Mouse (Mus musculus) urinary bladder, postnatal 36 days (tissue): ENCODE data around the gene Gns.

Experiments
- DNase-seq, 2 experiments: peaks; one replicate each; pipeline ENCODE4 v3.0.0; 2022; ENCODE audit warnings: low spot score in 2 of 2, mixed read lengths in 1 of 2

Gene Gns

DNA sequence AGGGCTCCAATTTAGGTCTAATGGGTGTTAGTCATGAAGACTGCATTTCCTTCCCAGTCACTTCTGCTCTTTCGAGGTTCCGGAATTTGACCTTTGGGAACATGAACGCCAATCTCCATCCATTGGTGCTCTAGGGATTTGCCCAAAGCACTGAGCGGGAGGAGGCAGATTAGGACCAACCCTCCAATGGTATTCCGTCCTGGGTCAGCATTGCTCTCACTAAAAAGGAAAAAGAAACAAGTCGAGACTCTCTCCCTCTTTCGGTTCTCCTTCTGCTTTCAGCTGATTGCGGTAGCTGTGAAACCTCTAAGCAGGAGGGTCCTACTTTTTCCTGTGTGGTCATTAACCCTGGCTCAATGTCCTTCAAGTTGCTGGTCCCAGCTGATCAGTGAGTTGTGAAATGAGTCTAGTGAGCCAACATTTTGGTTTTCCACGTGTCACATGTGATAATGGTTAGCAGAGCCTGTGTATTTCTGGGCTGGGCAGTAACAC lies 937 bp downstream of the Gns start:
- DNase-seq, result peak in 1 of 2 experiments; percentile 36

DNA sequence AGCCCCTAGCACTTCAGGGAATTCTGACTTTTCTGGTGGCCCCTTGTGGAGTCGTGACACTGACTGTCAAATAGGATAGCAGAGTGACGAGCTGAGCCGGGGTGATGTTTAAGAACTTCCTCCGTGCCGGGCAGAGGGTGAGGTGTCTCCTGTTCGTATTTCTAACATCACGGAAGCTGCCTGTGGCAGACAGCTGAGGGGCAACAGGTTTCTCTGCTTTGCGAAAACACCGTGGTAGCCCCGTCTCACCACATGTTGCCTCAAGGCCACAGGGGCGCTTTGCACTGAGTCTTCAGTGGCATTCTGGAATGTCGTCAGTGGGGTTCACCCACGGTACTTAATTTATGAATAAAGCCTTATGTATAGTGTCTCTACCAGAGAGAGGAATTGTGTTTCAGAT lies 2.4 kb downstream of the Gns start:
- DNase-seq, result no peak

DNA sequence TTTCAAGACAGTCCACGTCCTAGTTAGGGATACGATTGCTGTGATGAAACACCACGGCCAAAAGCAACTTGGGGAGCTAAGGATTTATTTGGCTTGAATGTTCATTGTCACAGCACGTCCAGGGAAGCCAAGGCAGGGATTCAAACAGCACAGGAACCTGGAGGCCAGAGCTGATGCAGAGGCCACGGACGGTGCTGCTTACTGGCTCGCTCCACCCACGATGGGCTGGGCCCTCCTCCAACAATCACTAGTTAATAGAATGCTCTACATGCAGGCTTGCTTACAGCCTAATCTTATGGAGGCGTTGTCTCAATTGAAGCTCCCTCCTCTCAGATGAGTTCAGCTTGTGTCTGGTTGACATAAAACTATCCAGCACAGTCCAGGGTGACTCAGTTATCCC lies 2.9 kb downstream of the Gns start:
- DNase-seq, result no peak

DNA sequence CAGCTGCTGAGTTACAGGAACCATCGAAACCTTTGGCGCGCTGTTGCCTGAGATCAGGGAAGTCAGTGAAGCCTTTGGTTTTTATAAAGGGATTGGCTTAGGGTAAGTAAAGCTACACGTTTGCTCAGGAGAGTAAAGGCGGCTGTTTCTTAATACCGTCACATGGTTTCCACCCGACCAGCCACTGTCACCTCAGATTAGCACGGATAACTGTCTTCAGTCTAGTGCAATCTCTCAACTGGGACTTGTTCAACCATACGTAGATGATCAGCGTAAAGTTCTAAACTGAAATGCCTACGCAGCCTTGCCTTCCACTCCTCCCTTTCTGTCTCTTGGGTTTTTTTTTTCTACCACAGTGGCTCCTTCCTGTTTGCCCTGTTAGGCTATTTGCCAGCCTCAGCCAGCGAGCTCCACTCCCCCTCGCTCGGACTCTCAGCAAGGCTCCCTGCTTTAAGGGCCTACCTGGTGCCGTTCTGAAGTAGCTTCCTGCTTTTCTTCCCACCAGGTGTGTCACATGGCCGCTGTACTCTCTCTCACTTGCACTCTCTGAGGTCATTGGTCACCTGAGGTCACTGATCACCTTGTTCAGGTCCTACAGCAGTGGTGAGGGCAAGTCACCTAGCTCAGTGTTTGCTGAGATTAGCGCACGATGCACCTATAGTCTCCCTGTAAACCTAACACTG lies 4.0 kb downstream of the Gns start:
- DNase-seq, result no peak

DNA sequence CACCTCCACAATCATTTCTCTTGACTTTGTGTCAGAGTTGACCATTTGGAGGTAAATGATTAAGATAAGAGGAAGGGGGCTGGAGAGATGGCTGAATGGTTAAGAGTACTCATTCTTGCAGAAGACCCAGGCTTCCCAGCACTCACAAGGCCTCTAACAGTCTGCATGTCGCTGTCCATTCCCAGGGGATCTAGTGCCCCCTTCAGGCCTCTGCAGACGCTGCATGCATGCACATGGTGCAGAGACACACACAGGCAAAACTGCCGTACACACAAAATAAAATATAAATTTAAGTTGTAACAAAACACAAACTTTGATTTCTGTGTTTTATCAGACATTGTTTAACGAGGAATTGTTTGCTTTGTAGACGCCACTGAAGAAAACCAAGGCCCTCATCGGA lies 5.9 kb downstream of the Gns start:
- DNase-seq, result no peak

DNA sequence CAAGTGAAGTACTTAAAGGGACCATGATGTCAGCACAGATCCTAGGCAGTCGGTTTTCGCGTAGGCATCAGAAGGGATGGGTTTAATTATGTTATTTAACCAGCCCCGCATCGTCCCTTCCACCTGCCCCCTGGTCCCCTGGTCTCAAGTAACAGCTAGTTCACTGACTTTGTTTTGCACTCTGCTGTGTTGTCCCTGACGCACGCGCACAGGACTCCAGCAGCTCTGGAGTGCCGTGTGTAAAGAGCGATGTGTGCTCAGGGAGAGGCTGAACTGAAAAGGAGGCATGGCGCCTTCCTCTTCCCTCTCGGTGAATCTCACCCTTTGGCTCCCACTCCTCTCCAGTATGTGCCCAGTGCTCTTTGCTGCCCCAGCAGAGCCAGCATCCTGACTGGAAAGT lies 9.1 kb downstream of the Gns start:
- no peak for DNase-seq

DNA sequence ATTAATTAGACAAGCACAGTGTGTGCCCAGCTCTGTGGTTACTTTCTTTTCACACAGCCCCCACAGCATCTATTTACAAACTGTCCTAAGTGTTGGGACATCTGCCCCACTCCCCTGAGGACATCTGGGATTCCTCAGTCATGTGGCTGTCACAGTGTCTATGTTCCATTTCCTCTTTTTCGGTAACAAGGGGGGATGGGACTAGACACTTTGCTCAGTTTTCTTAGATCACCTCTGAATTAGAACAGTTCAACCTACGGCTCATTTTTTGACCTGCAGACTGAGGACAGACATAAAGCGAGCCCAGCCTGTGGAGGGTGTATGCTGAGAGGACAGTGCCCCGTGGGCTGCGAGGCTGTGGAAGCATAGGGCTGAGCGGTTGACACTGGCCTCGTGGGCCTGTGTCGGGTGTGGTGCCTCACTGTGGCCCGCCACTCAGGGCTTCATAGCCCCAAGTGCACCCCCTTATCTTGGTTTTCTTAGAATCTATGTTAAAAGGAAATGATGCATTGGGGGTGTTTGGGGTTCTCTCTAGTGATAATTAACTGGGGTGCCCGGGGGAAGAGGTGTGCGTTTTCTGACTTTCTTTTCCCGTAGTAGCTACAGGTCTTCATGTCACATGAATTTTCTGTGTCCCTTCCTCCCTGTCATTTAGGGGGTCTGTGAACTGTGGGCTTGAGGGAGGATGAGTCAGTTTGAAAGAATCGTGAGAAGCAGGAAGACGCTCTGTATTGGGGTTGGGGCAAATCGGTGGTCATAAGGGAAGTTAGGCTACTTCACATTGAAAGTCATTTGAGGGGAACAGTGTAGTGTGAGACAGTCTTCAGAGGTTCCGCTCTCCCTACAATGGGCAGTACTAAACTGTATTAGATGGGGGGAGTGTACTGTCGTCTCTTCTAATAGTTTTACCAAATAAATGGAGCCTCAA lies 10.1 kb downstream of the Gns start:
- DNase-seq, result no peak

DNA sequence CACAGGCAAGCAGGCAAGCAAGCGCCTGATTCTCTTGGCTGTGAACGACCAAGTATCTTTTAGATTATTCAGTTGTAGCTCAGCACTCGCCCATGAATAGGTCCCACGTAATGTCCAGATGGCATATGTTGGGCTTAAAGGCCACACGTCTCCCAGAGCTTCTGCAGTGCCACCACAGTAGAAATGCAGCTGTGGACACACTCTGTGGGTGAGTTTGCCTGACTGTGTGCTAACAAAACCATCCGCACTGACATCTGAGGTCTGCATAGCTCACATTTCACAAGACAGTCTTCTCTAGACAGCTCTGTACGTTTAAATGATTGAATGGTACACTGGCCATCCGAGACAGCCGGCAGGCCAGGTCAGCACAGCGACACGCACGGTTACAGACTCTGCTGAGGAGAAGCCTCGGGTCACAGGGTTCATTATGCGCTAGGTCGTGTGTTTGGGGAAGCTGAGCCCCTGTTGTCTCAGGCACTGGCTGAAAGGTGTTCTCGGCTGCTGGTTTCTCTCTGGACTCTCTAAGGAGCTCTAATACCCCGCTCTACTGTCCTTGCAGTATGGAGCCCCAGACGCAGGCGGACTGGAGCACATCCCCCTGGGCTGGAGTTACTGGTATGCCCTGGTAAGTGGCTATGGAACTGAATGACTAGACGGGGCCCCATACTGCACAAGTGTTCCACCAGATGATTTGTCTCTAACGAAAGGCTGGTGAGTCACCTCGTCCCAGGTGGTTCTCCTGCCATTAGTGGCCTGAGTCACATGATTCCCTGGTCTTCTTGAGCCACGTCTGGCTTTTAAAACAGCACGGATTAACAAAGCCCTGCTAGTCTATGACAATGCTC lies 11.0 kb downstream of the Gns start:
- no peak for DNase-seq

DNA sequence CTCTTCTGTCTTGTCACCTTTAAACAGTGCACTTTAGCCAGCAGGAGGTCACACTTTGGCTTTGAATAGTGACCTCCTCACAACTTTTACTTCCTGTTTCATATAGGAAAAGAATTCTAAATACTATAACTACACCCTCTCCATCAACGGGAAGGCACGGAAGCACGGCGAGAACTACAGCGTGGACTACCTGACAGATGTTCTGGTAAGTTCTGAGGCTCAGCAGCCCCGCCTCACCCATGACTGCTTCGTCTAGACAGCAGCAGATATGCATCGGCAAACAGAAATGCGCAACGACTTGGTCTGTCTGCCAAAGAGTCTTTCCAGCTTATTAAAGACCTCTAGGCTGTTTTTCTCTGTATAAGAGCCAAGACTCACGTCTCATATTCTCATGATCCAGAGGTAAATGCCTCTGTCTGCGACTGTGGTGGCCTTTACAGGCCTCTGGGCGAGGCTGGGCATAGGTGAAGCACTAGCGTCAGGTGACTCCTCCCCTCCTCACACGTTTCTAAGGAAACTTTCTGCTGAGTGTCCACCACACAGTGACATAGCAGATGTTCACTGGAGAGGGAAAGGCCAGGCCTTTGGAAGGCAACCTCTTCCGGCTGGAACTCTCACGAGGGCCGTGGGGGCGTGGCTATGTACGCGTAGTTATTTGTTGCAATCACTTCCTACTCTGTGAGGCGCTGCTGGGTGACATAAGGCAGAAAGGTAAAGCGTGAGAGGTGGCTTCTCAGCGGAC lies 11.8 kb downstream of the Gns start:
- DNase-seq, result no peak

DNA sequence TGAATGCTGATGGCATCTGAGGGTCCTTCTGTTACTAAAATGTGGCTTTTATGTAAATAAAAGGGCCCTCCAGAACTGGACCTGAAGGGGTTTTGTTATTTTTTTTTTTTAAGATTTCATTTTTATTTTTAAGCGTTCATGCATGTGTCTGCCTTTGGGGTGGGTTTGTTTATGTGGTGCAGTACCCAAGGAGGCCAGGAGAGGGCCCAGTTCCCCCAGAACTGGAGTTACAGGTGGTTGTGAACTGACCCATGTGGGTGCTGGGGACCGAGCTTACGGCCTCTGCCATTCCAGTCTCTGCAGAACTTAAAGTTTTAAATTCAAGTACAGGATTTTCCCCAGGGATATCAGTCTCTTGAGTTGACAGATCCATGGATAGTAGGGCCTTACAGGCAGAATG lies 14.5 kb downstream of the Gns start:
- no peak for DNase-seq

DNA sequence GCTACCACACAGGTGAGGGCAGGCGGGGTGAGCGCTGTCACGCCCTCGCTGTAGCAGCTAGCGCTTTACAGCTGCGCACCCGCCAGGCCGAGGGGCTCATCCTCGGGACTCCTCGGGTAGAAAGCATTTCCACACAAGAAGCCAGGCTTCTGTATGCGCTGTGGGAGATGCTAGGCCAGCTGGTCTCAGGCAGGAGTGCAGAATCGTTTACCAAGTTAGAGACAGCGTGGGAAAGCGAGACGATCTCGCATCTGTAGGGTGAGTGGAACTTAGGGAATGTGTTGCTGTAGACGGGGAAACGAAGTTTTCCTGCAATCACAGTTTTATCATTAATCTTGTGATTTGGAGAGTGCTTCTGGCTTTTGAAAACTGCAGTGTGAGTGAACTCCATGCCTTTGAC lies 16.4 kb downstream of the Gns start:
- DNase-seq, result no peak

DNA sequence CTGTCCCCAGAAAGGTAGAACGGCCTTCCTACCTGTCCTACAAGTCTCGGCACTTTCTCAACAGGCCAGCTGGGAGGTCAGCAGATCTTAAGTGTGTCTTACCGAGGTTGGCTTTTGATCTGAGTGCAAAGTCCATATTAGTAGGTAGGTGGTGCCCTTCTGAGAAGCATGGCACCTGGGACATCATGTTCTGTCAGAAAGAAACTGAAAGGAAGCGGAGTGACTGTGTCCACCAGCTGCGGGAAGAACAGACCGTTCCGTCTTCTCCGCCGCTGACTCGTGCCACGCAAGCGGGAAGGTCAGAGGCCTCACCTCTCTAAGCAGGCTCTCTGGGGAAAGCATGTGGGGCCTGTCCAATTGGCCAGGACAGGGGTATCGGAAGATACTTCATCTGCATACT lies 19.8 kb downstream of the Gns start:
- DNase-seq, result no peak

DNA sequence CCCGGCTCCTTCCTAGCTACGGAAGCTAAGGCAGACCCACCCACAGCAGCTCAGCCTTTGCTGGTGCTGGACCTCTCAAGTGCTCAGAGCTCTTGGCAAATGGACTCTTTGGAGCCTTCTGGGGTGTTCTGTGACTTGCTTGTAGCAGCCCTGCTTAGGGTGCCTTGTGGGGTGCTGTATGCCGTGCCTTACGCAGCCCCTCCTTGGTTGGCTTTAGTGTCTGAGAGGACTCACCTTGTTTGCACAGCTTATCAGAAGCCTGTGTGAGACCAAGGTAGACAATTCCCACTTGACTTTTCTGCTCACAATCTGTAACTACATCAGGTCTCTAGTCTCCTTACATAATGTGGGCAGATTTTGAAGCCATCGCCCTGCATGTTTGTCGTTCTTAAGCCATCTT lies 20.8 kb downstream of the Gns start:
- DNase-seq, result no peak

DNA sequence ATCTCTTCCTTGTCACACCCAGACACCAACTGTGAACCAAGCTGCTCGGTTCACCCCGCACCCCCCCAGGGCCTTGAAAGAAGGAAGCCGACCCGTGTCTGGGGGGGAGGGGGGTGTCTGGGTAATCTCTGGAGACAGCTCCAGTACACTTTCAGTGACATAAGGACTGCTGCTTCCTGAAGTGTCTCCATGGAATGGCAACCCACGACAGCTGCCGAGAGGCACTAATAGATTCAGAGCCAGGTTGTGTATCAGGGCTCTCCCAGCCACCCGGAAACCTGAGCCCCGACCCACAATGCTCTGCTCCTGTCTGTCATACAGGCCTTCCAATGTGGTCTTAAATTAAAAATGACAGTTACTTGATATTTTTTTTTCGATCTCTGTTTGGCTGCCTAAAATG lies 21.5 kb downstream of the Gns start:
- no peak for DNase-seq

DNA sequence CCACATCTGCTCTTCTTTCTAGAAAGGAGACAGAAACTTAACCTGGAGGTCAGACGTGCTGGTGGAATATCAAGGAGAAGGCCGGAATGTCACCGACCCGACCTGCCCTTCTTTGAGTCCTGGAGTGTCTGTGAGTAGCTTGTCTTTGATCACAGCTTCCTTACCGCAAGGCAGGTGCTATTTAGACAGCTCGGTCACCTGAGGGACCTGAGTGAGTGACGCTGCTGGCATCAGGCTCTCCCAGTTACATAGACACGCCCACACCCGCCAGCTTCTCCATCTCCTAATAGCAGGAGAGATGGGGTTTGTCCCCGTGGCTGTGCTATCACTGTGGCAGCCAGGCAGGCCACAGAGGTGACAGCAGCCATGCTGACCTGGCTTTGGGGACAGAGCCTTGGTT lies 25.7 kb downstream of the Gns start:
- DNase-seq, result no peak

DNA sequence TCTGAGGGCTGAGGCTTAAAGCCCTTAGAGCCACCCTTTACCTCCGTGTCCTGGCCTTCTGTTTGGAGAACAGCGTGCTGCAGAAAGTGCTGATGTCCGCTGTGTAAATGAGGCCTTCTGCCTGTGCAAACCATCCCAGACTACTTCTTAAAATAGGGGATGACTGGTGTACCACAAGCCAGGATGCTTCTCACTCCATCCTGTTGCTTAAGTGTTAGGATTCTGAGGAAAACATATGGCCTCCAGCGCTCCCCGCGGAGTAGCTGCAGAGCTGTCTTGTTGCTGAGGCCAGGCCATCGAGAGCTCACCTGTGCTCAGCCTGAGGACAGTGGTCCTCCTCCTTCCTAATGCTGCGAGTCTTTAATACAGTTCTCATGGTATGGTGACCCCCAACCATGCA lies 27.0 kb downstream of the Gns start:
- no peak for DNase-seq

DNA sequence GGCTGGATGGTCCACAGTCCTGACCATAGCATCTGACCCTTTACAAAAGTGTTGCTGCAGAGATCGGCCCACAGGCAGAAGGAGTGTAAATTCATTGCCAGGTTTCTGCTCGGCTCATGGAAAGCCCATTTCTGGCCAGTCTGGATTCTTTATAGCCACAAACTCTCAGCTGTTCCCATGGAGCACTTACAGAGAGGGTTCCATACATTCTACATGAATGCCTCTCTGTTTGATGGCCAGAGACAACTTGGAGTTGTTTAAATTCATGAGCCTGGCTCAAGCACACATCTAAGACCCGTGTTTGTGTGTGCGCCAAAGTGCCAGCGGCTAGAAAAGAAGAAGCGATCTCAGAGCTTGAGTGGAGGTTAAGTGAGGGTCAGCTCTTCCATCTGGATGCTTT lies 29.4 kb downstream of the Gns start:
- no peak for DNase-seq

DNA sequence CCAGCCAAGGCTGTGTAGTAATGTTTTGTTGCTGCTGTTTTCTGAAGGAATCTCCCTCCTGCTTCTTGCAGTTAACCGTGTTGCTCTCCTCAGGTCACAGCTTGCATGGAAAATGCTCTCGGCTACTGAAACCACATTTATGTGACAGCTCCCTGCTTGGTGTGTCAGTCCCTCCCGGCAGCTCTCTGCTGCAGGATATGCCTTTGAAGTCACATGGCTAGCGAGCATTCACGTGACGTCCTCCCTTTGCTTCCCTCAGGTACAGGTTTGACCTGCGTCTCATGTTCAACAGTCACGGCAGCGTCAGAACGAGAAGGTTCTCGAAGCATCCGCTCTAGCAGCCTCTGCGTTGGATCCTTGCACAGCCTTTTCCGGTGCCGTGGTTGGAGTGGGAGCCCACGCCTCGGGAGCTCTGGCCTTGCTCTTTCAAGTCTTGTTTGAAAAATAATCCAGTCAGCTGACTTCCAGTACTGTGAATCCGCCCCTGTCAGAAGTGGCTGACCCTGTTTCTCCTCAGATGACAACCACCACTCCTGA lies 30.0 kb downstream of the Gns start:
- no peak for DNase-seq

DNA sequence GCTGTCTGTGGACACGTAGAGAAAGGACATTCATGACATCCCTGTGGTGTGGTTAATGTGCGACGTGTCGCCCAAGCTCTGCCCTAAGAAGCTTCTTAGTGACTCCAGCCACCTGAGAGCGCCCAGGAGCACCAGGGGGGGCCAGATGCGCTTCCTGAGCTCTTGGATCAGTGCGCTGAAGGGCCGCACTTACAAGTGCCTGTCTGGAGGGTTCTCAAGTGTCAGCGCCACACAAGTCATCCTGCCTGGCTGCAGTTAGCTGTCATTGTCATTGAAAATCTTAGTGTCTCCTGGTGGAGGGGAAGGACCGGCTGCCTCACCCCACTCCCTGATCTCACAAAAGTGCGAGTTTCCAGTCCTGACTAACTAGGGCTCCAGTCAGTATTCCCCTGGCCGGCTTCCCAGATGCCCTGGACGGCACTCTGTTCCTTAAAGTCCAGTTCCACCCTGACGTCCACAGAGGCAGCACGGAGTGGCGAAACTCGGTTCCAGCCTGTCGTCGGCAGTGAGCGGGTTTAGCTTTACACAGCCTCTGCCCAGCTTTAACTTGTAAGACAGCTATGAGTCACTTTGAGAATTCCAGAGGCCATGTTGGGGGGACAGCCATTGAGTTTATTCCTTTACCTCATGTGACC lies 30.8 kb downstream of the Gns start:
- DNase-seq, result peak in 1 of 2 experiments; percentile 36

DNA sequence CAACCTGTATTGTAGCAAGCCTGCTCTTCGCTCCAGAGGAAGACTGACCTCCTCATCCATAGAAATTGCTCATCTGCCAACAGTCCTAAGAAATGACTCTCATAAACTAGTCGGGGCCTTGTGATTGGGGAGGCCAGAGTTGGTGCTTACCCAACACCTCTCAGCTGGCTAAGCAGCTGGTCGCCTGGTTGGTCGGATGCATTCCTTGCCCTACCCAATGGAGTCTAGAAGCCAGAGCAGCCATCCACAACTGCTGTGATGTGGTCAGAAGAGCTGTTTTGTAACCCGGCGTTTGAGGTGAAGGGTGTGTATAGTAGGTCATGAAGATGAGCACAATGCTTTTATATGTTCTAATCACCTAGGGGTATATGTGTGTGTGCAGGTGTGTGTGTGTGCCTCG lies 33.7 kb downstream of the Gns start:
- no peak for DNase-seq

DNA sequence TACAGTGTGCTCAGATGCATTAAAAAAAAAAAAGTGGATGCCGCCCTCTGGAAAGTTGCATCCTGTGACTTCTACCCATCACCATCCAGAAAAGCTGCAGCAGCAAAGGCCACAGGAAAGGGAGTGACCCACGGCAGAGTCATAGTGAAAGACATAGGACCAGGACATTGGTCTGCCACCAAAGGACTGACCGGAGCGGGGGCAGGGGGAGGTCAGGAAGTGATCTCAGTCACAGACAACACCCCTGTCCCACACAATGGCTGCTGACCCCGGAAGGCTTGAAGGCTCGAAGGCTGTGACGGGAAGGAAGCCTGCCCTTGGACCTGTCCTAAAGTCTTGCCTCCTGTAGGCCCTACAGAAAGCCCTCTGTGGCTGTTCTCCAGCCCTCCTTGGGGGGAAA lies 36.1 kb downstream of the Gns start:
- no peak for DNase-seq
